Mouse (Mus musculus) colon, adult 2 months (tissue): ENCODE results near the gene Srpr. TPM values are rescaled to one million over a fixed set of nuclear protein-coding genes. Genes with fewer than 3 reads are reported as not detected.

Source experiments
- polyA plus RNA-seq: library from polyadenylated mRNA; depleted of rRNA; stranded (reverse); fragments of >200 nt; gene quantifications from 2 replicates; pipeline ENCODE4 v1.2.3, GENCODE M21; 2012; rRNA removed

Srpr gene
- polyA plus RNA-seq: 61.5 and 66.2 TPM in 2 replicates

GRCm38 (mm10) chr9:35199772-35200471 lies at the start of gene Srpr, which contains the start of gene Tirap:
Gene Srpr, plus strand, starts transcription at chr9:35200175.
Gene Tirap, minus strand, starts transcription at chr9:35200291.

GRCm38 (mm10) chr9:35175251-35176123 lies 24.5 kb upstream of the Srpr start, which contains the start of gene Dcps:
Gene Dcps, minus strand, starts transcription at chr9:35176061.

DNA sequence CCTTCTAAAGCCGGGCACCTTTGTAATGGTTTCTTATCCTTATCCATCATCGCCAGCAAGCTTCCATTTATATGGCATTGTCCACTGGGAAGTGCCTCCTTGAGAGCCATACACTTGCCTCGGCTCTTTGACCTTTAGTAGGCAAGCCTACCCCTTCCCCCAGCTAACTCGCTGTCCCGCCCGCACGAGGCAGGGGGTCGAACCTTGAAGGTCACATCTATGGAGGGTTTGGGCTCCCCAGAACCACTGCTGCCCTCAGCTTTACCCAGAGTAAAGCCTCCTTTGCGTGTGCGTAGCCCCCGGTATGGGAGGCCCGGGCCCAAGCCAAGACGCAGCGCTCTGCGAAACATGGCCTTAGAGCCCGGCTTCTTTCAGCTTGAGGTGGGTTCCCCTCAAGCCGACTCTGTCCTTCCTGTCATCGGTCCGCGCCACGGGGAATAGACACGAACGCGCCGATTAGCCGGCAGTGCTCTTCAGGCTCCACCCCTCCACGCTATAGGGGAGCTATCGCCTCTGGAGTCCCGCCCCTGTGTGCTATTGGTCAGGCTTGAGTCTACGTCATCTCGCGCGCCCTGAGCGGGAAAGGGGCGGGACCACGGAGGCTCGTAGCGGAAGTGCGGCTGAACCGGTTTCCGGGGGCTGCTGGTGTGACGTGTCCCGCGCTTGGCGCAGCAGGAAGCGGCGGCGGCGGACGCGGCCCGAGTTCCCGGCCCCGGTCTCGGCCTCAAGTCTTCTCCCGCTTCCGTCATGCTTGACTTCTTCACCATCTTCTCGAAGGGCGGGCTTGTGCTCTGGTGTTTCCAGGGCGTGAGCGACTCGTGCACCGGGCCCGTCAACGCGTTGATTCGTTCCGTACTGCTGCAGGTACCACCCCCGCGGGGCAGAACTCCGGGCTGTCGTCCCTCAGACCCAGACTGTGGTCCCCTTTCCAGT lies 10.8 kb downstream of the Srpr start, which contains the start of gene Foxred1:
Gene Foxred1, minus strand, starts transcription at position 514 of the 933 bp plus-strand sequence.

DNA sequence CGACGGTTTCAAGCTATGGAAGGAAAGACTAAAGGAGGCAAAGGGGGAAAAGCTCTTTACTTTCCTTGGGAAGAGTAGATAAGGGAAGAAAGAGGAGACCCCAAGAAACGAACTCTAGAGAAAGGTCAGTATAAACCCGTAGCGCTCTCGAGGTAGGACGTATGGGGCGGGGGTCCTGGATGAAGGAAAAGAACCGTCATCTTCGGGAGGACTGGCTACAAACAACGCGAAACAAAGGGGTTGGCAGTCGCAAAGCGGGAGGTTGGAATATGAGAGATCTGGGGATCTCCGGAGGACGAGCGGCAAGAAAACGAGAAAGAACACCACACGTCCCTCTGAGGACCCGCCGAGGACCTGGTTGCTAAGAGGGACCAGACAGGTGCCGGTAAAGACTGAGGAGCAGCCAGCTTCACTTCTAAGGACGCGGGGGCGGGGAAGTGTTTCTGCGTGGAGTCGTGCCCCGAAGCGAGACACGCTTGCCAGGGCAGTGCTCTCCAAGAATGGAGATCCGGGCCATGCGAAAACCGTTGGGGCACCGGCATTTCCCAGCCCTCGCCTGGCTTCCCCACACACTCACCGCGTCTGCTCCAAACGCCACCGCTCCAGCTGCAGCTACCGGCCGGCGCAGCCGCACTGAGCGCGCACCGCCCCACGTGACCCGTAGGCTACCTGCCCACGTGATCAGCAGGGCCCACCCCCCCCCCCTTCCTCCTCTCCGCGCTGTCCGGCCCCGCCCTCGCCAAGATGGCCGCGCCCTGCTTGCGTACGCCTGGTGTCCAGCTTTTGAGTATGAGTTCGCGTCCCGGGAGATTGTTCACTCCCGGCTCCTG lies 67.4 kb downstream of the Srpr start, which contains the start of the genes Fam118b and Rpusd4:
Gene Fam118b, minus strand, starts transcription at position 660 of the 830 bp plus-strand sequence.
Gene Rpusd4, plus strand, starts transcription at position 720 of the 830 bp plus-strand sequence.

Other genes with a start within 250 kb of the Srpr start
- 33.7 and 47.4 TPM in 2 replicates for gene St3gal4, start 80.9 kb upstream of the Srpr start, polyA plus RNA-seq
- gene Dcps, start 24.1 kb upstream of the Srpr start, polyA plus RNA-seq: 21.2 and 27.6 TPM in 2 replicates
- 23.0 and 28.3 TPM in 2 replicates for gene Tirap, start 116 bp downstream of the Srpr start, polyA plus RNA-seq
- gene Foxred1, start 10.9 kb downstream of the Srpr start, polyA plus RNA-seq: 11.8 and 19.4 TPM in 2 replicates
- gene Fam118b, start 67.6 kb downstream of the Srpr start, polyA plus RNA-seq: 10.1 and 12.5 TPM in 2 replicates
- gene Rpusd4, start 67.7 kb downstream of the Srpr start, polyA plus RNA-seq: 8.0 and 9.2 TPM in 2 replicates
- 5.5 and 5.8 TPM in 2 replicates for gene Cdon, start 221.0 kb downstream of the Srpr start, polyA plus RNA-seq